Mouse (Mus musculus) frontal cortex, adult (tissue): ENCODE measurements around the gene Dcbld2.
"Not testable (repeated sequence)": the region's sequence is repeated elsewhere in the genome, so short reads cannot be mapped to it uniquely, and the experiment has no call there.

ENCODE experiments used
- ATAC-seq: cut with Nextera tagmentation; 2 replicates; pipeline ENCODE4 v1.9.2; 2017; ENCODE audit warnings: mild to moderate bottlenecking, moderate library complexity, mixed read lengths; ENCODE audit not compliant: low TSS enrichment

Gene Dcbld2

GRCm38 (mm10) chr16:58450648-58451047 lies 42.4 kb downstream of the Dcbld2 start:
- ATAC-seq, result no peak

DNA sequence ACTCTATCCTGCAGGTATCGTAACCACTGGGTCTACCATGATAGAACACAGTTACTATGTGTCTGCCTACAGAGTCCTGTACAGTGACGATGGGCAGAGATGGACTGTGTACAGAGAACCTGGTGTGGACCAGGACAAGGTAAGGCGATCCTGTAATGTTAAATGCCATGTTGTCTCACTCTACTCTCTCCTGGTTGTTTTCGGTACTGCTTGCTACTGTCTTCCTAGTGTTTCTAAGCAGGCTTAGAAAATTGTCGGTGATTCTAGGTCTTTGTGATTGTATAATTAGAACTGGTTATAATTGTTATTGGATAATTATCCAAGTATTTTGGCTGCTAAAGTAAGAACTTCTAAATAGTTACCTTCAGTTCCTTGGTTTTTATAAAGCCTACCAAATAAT lies 43.4 kb downstream of the Dcbld2 start:
- ATAC-seq, result no peak

- ATAC-seq, result no peak
Observed at GRCm38 (mm10) chr16:58453138-58453537, 44.9 kb downstream of the Dcbld2 start.

DNA sequence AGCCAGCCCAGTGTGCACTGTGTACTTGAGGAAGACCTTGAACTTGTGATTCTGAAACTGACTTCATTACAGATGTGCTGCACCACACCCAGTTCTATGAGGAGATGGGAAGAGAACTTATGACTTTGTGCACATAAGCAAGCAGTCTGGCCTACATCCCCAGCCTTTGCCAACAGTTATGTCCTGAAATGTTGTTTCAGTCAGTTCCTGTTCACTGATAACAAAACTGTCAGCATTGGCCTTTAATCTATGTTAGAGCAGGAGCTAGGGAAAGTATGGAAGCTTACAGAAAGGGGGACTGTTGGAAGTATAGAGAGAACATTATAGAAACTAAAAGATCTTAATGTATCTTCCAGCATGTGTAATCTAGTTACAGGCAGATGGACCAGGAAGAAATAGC lies 45.6 kb downstream of the Dcbld2 start:
- no peak for ATAC-seq

DNA sequence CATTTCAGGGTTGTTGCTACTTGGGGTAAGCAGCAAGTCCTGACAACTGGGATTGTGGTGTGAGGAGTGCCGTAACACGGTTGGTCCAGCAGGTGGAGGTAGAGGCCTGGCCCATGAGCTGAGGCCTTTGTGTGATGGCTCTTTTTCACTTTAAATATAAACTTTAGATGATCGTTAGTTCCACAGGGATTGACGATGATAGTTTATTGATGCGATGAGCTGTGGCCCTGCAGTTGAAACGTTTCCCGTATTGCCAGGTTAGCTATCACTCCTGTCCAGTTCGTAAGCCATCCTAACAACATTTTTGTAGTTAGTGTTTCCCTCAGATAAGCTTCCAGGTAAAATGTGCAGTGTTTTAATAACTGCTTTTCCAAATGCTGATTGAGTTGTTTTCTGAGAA lies 46.4 kb downstream of the Dcbld2 start:
- peak; percentile 91 for ATAC-seq

DNA sequence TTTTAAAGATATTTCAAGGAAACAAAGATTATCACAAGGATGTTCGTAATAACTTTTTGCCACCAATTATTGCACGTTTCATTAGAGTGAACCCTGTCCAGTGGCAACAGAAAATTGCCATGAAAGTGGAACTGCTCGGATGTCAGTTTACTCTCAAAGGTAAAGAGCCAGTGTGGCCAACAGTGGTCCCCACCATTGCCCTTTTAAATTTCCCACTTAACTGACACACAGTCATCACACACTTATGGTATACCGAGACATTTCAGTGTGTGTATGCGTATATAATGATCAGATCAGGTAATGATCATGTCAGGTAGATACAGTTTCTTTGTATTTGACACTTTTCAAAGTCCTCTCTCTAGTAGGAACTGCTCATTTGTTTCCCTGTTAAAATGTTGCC lies 46.9 kb downstream of the Dcbld2 start:
- no peak for ATAC-seq

DNA sequence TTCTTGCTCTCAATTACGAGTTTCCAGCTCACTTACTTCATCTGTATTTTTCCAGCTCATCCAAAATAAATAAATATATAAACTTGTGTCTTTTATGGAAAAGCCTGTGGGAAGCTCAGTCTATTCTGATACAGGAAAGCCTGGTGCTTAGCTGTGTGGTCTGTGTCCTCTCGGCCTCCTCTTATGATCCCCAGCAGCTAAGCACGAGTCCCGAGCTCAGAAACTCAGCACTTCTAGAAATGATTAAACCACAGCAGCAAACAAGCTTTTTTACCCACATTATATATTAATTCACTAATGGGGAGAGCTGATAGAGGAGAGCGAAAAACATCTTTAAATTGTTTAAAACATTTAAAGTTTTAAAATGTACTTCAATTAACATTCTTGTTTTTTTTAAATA lies 48.2 kb downstream of the Dcbld2 start:
- no peak for ATAC-seq

- ATAC-seq, result no peak
Observed at GRCm38 (mm10) chr16:58456991-58457390, 48.7 kb downstream of the Dcbld2 start.

DNA sequence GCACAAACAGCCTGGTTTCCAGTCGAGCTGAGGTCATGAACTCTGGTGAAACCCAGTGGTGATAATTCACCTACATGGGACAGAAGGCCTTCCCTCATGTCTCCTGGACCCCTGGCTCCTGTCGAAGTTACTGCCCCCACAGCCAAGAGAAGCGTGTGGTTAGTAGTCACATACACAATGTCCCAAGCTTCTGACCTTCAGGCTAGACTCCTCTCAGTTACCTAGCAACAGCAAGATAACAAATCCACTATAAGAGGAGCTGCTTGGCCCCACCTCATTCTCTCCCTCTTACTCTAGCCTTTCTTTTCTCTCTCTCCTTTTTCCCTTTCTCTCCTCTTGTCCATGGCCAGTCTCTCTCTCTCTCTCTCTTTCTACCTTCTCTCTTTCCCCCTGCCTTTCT lies 51.7 kb downstream of the Dcbld2 start:
- not testable (repeated sequence) for ATAC-seq

DNA sequence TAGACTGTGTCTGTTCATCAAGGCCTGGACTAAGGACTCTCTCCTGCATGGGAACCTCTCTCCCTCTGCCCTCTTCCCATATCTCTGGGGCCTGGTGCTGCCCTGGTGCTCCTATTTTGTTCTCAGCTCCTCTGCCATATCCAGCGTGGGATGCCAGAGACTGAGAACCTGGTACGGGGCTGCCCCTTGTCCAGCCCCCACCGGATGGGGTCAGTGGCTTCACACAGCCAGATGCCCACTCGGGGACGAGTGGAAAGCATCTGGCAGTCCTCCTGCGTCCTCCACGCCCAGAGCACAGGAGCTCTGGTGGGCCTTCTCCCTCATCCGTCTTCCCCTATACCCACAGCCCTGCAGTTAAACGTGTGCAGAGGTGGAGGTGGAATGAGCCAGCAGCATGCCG lies 52.1 kb downstream of the Dcbld2 start:
- no peak for ATAC-seq

- ATAC-seq, result no peak
Observed at GRCm38 (mm10) chr16:58461856-58462518, 53.7 kb downstream of the Dcbld2 start.

- ATAC-seq, result no peak
Observed at GRCm38 (mm10) chr16:58462519-58462918, 54.3 kb downstream of the Dcbld2 start.

GRCm38 (mm10) chr16:58464051-58464450 lies 55.8 kb downstream of the Dcbld2 start:
- ATAC-seq, result no peak

- no peak for ATAC-seq
Observed at GRCm38 (mm10) chr16:58465412-58465811, 57.2 kb downstream of the Dcbld2 start.

- no peak for ATAC-seq
Observed at GRCm38 (mm10) chr16:58470061-58470460, 61.8 kb downstream of the Dcbld2 start.

DNA sequence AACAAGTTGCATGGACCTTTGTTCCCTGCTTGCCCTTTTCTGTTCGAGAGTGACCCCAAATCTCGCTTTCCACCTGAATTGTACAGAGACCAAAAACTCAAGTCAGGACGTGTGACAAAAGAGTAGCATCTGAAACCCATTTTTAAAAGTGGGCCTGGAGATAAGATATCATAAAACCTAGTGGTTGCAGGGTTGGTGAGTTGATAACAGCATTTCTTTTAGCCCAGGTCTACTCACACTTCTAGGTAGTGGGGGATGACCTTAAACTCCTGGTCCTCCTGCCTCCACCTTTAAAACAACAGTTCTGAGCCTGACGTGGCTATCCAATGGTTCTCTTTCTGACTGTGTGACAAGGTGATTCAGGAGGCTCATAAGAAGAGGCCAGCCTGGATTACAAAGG lies 62.6 kb downstream of the Dcbld2 start:
- ATAC-seq, result no peak

- ATAC-seq, result peak; percentile 36; the same call in 1 of the 2 replicates
Observed at GRCm38 (mm10) chr16:58474875-58475274, 66.6 kb downstream of the Dcbld2 start.

DNA sequence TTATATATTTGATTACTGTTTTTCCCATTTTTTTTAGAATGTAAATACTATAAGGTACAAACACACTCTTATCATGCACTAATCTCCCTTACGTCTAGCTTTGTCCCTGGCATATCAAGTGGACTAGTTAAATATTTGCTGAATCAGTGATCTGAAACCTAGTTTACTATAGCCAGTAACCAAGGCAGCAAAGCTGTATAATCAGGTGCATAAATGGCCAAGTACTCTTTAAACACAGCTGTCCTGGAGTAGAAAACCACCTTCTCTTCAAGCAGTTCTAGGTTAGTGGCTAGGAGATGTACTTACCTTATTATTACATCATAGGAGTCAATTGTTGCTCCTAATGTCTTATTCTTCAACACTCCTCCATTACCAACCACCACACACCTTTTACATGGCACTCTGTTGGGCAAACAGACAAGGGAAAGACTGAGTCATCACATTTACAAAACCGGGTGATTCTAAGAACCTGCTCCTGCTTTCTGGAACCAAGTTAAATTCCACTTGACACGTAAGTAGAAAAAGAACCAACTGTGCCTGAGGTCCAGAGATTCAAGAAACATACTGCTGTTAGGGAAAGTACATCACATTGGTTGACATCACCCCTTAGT lies 67.4 kb downstream of the Dcbld2 start:
- ATAC-seq, result no peak

DNA sequence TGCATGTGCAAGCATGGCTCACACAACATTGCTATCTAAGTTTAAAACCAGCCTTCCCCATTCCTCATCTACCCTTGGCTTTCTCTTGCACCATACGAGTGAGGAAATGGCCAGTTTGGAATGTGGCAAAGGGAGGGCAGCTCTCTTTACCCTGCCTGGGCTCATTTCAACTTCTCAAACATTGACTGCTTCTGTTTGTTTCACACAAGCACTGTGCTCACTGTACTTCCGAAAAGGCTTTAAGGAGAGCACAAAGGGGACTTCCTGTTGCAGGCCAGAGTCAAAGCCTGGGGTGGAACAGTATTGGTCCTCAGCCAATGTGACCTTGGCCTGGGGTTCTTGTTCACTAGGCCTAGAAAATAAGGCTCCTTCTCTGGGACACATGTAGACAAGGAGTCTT lies 68.1 kb downstream of the Dcbld2 start:
- no peak for ATAC-seq

- ATAC-seq, result no peak
Observed at GRCm38 (mm10) chr16:58479898-58480448, 71.7 kb downstream of the Dcbld2 start.

DNA sequence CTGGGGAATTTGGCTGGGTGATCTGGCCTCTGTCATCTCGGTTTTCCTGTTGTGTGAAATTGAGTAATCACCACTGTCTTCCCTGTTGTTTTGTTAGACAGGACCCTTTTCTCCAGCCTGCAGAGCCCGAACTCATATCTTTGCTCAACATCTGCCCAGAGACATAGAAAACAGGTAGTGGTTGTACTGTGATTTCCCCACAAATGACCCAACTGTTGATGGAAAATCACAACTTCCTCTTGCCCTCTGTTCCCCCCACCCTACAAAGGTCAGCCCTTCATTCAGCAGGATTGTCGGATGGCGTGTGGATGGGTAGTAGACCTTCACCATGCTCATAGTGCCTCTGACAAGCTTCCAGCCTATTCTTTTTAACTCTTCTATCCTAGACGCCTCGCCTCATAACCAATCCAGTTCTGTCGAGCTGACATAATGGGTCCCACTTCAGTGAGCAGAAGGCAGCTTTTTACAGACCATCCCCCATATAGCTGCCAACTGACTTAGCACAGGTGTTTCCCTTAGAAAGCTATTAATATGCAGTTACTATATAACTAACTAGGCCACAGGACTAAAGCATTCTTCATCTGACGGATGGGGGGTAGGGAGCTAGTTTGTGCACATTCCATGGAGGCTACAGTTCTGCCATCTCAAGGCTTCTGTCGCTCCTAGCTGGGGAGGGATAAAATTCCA lies 73.1 kb downstream of the Dcbld2 start:
- ATAC-seq, result peak; percentile 48

DNA sequence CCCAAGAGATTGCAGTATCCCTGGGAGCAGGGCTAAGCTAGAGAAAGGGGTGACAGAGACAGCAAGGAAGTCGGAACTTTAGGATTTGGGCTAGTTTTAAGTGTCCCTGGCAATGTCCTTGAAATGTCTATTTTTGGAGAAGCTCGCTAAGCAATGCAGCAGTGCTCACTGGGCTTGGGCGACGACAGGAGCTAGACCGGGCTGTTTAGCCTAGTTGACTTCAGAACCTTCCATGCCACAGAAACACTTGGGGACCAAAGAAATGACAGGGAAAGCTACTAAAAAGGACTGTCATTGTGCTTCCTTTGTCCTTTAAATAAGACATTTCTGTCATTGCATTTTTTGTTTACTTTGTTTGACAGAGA lies 73.6 kb downstream of the Dcbld2 start:
- peak; percentile 58 for ATAC-seq

DNA sequence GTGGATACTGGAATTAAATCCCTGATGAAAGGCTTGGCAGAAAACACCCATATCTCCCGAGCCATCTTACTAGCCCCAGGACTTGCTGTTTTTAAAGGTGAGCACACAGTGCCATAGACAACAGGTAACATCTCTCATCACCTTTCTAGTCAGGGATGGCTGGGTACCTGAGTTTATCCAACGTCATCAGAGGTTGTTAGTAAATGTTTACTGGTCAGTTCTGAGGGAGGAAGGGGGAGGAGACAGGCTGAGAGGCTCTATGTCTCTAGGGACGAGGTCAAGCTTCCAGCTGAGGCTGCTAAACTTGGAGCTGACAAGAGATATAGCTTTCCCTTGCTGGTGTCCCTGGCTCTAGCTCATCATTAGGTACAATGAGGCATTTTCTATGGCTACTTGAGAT lies 74.1 kb downstream of the Dcbld2 start:
- ATAC-seq, result no peak
